Mouse (Mus musculus): ENCODE data around the gene Map3k14. TPM values are rescaled to one million over a fixed set of nuclear protein-coding genes. Genes with fewer than 3 reads are reported as not detected.
"Not testable (repeated sequence)": the region's sequence is repeated elsewhere in the genome, so short reads cannot be mapped to it uniquely, and the experiment has no call there.

The Map3k14 gene
- polyA plus RNA-seq, 1 experiment: 0.01 TPM

- Histone ChIP-seq H3K27me3 (ENCODE audit: control insufficient read depth) (no peaks in the 10 kb centered on the region), H3K9me3 (ENCODE audit: control insufficient read depth, low read length) (no peaks in the 10 kb centered on the region), H3K4me3 (replicated peaks) (no peak overlapping the region), H3K36me3 (ENCODE audit: control insufficient read depth) (no peaks in the 10 kb centered on the region; the same call in 1 of the 2 replicates), H3K4me1 (ENCODE audit: control insufficient read depth) (no peaks in the 10 kb centered on the region)
- no peak for TF ChIP-seq TAL1 (IDR thresholded peaks at IDR 0.05; ENCODE audit: low read length)
- TF ChIP-seq GATA1 (IDR thresholded peaks at IDR 0.05; ENCODE audit: low read length): no peak
Observed at GRCm38 (mm10) chr11:103223951-103224456, 43.3 kb downstream of the Map3k14 start.

GRCm38 (mm10) chr11:103223444-103223843 is 43.8 kb downstream of the Map3k14 start:
- no peak for TF ChIP-seq GATA1 (IDR thresholded peaks at IDR 0.05; ENCODE audit: low read length)
- Histone ChIP-seq H3K27me3 (ENCODE audit: control insufficient read depth) (peaks cover 2% of the 10 kb centered on the region; the same call in 1 of the 2 replicates), H3K4me1 (ENCODE audit: control insufficient read depth) (no peaks in the 10 kb centered on the region), H3K36me3 (ENCODE audit: control insufficient read depth) (no peaks in the 10 kb centered on the region; the same call in 1 of the 2 replicates), H3K4me3 (replicated peaks) (no peak overlapping the region), H3K9me3 (ENCODE audit: control insufficient read depth, low read length) (no peaks in the 10 kb centered on the region)

GRCm38 (mm10) chr11:103222718-103223117 is 44.6 kb downstream of the Map3k14 start:
- H3K27me3 ChIP-seq (ENCODE audit: control insufficient read depth); H3K4me1 ChIP-seq (ENCODE audit: control insufficient read depth); H3K36me3 ChIP-seq (ENCODE audit: control insufficient read depth); H3K9me3 ChIP-seq (ENCODE audit: control insufficient read depth, low read length); H3K4me3 ChIP-seq (replicated peaks): not testable (repeated sequence)

GRCm38 (mm10) chr11:103221437-103221836 is 45.8 kb downstream of the Map3k14 start:
- Histone ChIP-seq H3K36me3 (ENCODE audit: control insufficient read depth) (no peaks in the 10 kb centered on the region), H3K4me1 (ENCODE audit: control insufficient read depth) (peaks cover 8% of the 10 kb centered on the region), H3K27me3 (ENCODE audit: control insufficient read depth) (peaks cover 7% of the 10 kb centered on the region), H3K9me3 (ENCODE audit: control insufficient read depth, low read length) (no peaks in the 10 kb centered on the region), H3K4me3 (replicated peaks) (no peak overlapping the region)
- TF ChIP-seq TAL1 (IDR thresholded peaks at IDR 0.05; ENCODE audit: low read length): no peak
- no peak for TF ChIP-seq GATA1 (IDR thresholded peaks at IDR 0.05; ENCODE audit: low read length)

GRCm38 (mm10) chr11:103219995-103220394 is 47.3 kb downstream of the Map3k14 start:
- Histone ChIP-seq H3K36me3 (ENCODE audit: control insufficient read depth) (no peaks in the 10 kb centered on the region), H3K27me3 (ENCODE audit: control insufficient read depth) (peaks cover 7% of the 10 kb centered on the region), H3K4me1 (ENCODE audit: control insufficient read depth) (peaks cover 11% of the 10 kb centered on the region), H3K4me3 (replicated peaks) (no peak overlapping the region), H3K9me3 (ENCODE audit: control insufficient read depth, low read length) (no peaks in the 10 kb centered on the region)
- no peak for TF ChIP-seq GATA1 (IDR thresholded peaks at IDR 0.05; ENCODE audit: low read length)
- TF ChIP-seq TAL1 (IDR thresholded peaks at IDR 0.05; ENCODE audit: low read length): no peak

- Histone ChIP-seq H3K4me3 (replicated peaks) (no peak overlapping the region), H3K9me3 (ENCODE audit: control insufficient read depth, low read length) (no peaks in the 10 kb centered on the region), H3K36me3 (ENCODE audit: control insufficient read depth) (no peaks in the 10 kb centered on the region), H3K4me1 (ENCODE audit: control insufficient read depth) (peaks cover 14% of the 10 kb centered on the region), H3K27me3 (ENCODE audit: control insufficient read depth) (peaks cover 7% of the 10 kb centered on the region)
- TF ChIP-seq TAL1 (IDR thresholded peaks at IDR 0.05; ENCODE audit: low read length): no peak
- no peak for TF ChIP-seq GATA1 (IDR thresholded peaks at IDR 0.05; ENCODE audit: low read length)
Observed at GRCm38 (mm10) chr11:103219259-103219658, 48.0 kb downstream of the Map3k14 start.

GRCm38 (mm10) chr11:103218517-103218901 is 48.8 kb downstream of the Map3k14 start:
- Histone ChIP-seq H3K27me3 (ENCODE audit: control insufficient read depth) (peaks cover 7% of the 10 kb centered on the region), H3K36me3 (ENCODE audit: control insufficient read depth) (no peaks in the 10 kb centered on the region), H3K4me1 (ENCODE audit: control insufficient read depth) (peaks cover 14% of the 10 kb centered on the region), H3K4me3 (replicated peaks) (peak overlapping the region; percentile 61), H3K9me3 (ENCODE audit: control insufficient read depth, low read length) (peaks cover 3% of the 10 kb centered on the region)
- TF ChIP-seq TAL1 (IDR thresholded peaks at IDR 0.05; ENCODE audit: low read length) (no peak), GATA1 (IDR thresholded peaks at IDR 0.05; ENCODE audit: low read length) (no peak)

- peak within 1 kb of the TSS; percentile 61 for H3K4me3 ChIP-seq (replicated peaks)
Observed at GRCm38 (mm10) chr11:103217790-103218516, 49.3 kb downstream of the Map3k14 start, which contains the start of gene Spata32. Gene Spata32 (minus strand): TSS chr11:103218432.

GRCm38 (mm10) chr11:103215355-103215754 is 51.9 kb downstream of the Map3k14 start:
- Histone ChIP-seq H3K4me3 (replicated peaks) (no peak overlapping the region), H3K4me1 (ENCODE audit: control insufficient read depth) (peaks cover 14% of the 10 kb centered on the region), H3K27me3 (ENCODE audit: control insufficient read depth) (peaks cover 7% of the 10 kb centered on the region), H3K36me3 (ENCODE audit: control insufficient read depth) (no peaks in the 10 kb centered on the region), H3K9me3 (ENCODE audit: control insufficient read depth, low read length) (peaks cover 6% of the 10 kb centered on the region)
- no peak for TF ChIP-seq GATA1 (IDR thresholded peaks at IDR 0.05; ENCODE audit: low read length)
- no peak for TF ChIP-seq TAL1 (IDR thresholded peaks at IDR 0.05; ENCODE audit: low read length)

More at GRCm38 (mm10) chr11:103217790-103218516, 49.3 kb downstream of the Map3k14 start, which contains the start of gene Spata32:
- Histone ChIP-seq H3K27me3 (ENCODE audit: control insufficient read depth) (peaks cover 7% of the 10 kb centered on the region), H3K36me3 (ENCODE audit: control insufficient read depth) (no peaks in the 10 kb centered on the region), H3K4me1 (ENCODE audit: control insufficient read depth) (peaks cover 14% of the 10 kb centered on the region), H3K9me3 (ENCODE audit: control insufficient read depth, low read length) (peaks cover 6% of the 10 kb centered on the region)
- TF ChIP-seq GATA1 (IDR thresholded peaks at IDR 0.05; ENCODE audit: low read length): no peak
- no peak for TF ChIP-seq TAL1 (IDR thresholded peaks at IDR 0.05; ENCODE audit: low read length)
